Mouse (Mus musculus) spleen, postnatal 36 days (tissue): ENCODE data around the gene Snx20.
A peak's percentile ranks its signal among the peaks of the same experiment; 100 is the strongest.
"Not testable (repeated sequence)": the region's sequence is repeated elsewhere in the genome, so short reads cannot be mapped to it uniquely, and the experiment has no call there.

Experiments
- DNase-seq, 2 experiments: peaks; one replicate each; pipeline ENCODE4 v3.0.0; 2022; ENCODE audit warnings: low spot score in 2 of 2, mixed read lengths in 1 of 2

Gene Snx20

GRCm38 (mm10) chr8:88635474-88636397, at the start of gene Snx20:
TSS of gene Snx20 (minus strand) at chr8:88636128.
- peak; percentile 85 to 90 for DNase-seq

- no peak for DNase-seq
These were observed 47.8 kb upstream of the Snx20 start for GRCm38 (mm10) chr8:88683656-88684289.

DNA sequence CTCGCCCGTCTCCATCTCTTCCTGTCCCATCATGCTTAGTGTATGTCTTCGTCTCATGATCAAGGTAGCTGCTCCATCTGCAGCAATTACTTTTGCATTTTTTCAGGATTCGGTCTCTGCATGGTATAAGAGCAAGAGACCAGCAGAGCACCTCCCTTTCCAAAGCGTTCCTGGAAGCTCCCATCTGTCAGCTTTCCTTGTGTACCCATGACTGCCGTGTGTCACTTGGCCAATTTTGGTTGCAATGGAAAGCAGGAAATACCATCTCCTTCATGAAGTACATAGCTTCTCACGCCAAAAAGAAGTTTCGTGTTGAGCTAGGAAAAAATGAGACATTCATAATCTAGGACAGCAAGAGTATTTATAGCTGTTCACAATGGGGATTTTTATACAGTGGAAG, 45.1 kb upstream of the Snx20 start:
- no peak for DNase-seq

DNA sequence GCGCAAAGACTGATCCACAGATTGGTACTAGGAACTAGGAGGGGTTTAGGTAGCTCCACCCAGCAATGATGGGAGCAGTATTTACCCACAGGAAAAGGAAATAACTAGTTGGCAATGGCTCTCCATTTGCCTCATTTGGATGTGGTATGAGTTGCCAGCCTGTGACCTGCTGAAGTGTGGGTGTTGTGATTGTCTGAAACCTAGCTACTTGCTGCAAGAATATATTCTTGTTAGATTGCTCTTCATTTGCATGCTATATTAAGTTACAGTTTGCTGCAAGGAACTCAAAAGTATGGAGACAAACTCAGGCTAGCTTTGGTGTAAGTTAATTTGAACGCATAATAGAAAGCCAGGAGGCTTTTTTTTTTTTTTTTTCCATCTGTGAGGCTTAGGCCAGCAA, 44.6 kb upstream of the Snx20 start:
- DNase-seq = no peak

- no peak for DNase-seq
These were observed 41.1 kb upstream of the Snx20 start for GRCm38 (mm10) chr8:88677071-88677470.

GRCm38 (mm10) chr8:88675372-88676165, 39.6 kb upstream of the Snx20 start:
- no peak for DNase-seq

DNA sequence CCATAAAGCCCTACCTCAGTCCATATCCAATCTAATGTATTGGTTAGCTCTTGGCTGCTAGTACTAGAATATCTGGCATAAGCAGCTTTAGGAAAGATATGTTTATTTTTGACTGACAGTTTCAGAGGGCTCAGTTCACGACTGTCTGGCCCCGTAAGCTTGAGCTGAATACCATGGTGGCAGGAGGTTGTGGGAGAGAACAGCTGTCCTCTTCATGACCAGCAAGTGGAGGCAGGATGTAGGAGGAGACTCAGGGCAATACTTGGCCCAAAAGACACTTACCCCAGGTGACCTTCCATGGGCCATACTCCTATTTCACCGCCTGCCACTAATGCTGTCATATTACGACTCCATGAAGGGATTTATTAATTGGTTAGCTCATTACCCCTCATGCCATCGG, 37.9 kb upstream of the Snx20 start:
- DNase-seq = no peak

- no peak for DNase-seq
These were observed 35.6 kb upstream of the Snx20 start for GRCm38 (mm10) chr8:88671575-88671974.

GRCm38 (mm10) chr8:88670782-88671181, 34.9 kb upstream of the Snx20 start:
- DNase-seq = no peak

DNA sequence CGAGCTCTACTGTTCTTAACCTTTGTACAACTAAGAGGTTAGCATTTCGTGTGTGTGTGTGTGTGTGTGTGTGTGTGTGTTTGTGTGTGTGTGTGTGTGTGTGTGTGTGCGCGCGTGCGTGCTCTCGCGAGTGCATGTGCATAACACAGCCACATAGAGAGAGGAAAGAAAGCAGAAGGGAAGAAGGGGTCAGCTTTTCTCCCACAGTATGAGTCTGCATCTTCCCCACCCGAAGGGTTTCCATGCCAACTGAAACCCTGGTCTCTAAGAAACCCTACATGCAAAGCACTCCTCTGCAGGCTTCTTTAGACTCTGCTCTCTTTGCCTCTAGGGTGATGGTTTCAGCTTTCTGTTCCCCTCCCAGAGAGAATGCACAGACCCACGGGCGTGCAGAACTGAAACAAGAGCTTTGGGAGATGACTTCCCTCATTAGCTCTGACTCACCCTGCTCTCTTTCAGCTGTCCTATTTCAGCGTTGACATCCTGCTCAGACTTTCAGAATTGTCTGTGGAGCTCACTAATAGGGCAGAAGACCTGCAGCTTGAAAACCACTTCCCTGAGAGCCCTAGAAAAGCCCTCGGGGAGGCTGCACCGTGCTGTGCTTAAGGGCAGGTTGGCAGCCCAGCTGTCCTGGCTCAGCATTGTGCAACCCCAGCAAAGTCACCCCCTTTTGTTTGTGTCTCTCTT, 32.6 kb upstream of the Snx20 start:
- DNase-seq = peak; percentile 91

DNA sequence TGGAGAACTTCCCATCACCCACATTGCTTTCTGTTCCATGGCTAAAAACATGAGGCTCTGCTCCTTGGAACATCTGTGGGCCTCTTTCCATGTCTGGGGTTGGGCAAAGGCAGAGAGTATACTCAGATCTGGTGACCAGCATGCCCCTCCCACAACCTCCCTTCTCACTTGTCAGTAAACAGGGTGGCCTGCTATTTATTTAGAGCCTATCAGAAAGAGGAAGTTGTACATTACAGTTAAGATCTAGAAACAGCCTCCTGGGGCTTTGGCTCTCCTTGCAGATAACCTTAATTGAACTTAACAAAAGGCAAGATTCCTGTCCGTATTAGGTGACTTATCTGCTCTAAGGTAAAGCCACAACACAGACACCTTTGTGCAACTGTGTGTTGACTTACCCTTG, 30.5 kb upstream of the Snx20 start:
- peak; percentile 73 to 82 for DNase-seq

DNA sequence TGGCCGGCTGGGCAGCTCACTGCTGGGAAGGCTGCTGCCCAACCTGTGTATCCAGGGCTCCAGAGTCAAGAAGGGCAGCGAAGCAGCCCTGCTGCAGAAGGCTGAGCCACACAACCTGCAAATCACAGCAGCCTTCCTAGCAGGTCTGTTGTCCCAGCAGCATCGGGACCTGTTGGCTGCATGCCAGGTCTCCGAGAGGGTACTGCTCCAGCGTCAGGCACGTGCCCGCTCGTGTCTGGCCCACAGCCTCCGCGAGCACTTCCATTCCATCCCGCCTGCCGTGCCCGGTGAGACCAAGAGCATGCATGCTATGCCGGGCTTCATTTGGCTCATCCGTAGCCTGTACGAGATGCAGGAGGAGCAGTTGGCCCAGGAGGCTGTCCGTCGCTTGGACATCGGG, 29.0 kb upstream of the Snx20 start:
- no peak for DNase-seq

DNA sequence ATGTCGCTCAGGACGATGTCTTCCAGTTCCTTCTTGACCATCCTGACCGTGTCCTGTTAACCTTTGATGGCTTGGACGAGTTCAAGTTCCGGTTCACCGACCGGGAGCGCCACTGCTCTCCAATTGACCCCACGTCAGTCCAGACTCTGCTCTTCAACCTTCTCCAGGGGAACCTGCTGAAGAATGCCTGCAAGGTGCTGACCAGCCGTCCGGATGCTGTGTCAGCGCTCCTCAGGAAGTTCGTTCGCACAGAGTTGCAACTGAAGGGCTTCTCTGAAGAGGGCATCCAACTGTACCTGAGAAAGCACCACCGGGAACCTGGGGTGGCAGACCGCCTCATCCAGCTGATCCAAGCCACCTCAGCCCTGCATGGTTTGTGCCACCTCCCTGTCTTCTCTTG, 28.2 kb upstream of the Snx20 start:
- DNase-seq = no peak

GRCm38 (mm10) chr8:88662401-88662821, 26.5 kb upstream of the Snx20 start:
- peak; percentile 74 to 79 for DNase-seq

DNA sequence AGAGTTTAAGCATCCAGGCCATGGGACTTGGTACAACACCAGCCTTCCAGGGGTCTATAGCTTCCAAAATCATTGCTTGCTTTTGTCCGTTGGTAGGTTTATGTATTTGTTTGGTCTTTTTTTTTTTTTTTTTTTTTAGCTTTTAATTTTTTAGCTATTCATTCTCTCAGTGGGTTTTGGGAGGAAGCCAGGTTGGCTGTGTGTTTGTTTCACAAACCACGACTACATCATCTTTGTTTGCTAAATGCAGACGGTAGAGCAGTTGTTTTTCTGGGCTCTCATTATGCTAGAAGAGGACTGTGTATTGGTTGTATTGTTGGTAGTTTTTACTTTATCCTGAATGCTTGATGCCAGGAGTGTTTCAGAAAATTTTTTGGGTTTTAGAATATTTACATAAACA, 23.9 kb upstream of the Snx20 start:
- no peak for DNase-seq

GRCm38 (mm10) chr8:88655334-88655733, 19.4 kb upstream of the Snx20 start:
- no peak for DNase-seq

DNA sequence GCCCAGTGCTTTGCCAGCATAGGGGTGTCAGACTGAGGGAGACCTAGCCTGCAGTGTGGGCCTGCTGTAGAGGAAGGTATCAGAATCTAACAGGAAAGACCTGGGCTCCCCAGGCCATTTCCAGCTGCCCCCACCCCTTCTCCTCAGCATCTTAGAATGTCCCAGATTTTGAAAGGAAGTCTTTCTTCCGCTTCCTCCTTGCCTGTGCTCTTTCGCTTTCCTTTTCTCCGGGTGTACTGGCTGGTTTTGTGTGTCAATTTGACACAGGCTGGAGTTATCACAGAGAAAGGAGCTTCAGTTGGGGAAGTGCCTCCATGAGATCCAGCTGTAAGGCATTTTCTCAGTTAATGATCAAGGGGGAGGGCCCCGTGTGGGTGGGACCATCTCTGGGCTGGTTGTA, 15.2 kb upstream of the Snx20 start:
- not testable (repeated sequence) for DNase-seq

DNA sequence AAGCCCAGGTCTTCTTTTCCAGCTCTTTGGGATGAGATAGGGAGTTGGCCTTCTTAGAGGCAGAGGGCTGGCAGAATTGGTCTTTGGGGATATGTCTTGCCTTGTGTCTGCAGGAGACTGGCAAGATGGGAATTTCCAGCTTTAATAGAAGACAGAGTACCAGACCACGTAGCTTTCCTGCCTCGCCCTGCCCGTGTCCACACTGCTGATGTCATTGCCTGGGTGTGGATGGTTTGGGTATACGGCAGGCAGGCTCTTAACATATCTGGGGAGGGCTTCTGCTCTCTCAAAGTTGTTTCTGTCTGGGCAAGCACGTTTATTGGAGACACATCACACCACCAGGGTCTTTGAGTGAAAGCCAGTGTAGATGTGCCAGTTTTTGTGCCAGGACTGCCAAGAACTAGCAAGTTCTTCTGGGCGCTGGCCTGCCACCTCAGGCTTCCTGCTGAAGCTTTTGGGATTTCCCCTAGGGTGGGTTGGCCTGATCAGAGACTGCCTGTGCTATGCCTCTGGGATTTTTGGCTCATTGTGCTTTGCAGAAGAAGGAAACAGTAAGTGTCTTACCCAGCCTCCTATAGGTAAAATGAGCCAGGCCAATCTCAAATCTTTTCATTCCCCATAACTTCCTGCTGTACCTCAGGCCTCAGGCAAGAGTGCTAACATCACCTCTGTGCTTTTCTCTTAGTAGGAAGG, 14.2 kb upstream of the Snx20 start:
- no peak for DNase-seq

GRCm38 (mm10) chr8:88648322-88648721, 12.4 kb upstream of the Snx20 start:
- DNase-seq = no peak

- peak; percentile 78 to 81 for DNase-seq
These were observed 11.2 kb upstream of the Snx20 start, which contains the start of gene Nod2 for GRCm38 (mm10) chr8:88646837-88647778. TSS of gene Nod2 (plus strand) at chr8:88647315.
